Mouse (Mus musculus) activated CD4-positive, CD25-positive, alpha-beta regulatory T cell, adult 4 months (primary cell): Measurements from ENCODE around the gene Trim3. TPM values are rescaled to one million over a fixed set of nuclear protein-coding genes. Genes with fewer than 3 reads are reported as not detected.

Experiments used
- ATAC-seq: one replicate; pipeline ENCODE4 v1.8.0; 2017
- polyA plus RNA-seq, 2 experiments: library from polyadenylated mRNA; unstranded; fragments of 100-300 nt; shearing (Covaris generic); gene quantifications; one replicate each; pipeline ENCODE4 v1.2.1; 2017

The Trim3 gene
- polyA plus RNA-seq, 2 experiments from 2014 or later = 1.9 to 2.5 TPM

- no peak for ATAC-seq
Observed at GRCm38 (mm10) chr7:105556406-105556805, 77.0 kb downstream of the Trim3 start.

DNA sequence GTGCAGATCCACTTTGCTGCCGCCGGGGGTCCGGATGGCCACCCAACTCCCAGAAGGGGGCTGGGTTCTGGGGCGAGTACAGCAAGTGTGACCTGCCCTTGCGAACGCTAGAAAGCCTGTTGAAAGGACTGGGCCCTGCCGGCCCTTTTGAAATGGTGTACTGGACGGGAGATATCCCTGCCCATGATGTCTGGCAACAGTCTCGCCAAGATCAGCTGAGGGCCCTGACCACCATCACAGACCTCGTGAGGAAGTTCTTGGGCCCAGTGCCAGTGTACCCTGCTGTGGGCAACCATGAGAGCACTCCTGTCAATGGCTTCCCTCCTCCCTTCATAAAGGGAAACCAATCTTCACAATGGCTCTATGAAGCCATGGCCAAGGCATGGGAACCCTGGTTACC, 77.8 kb downstream of the Trim3 start:
- no peak for ATAC-seq

Other genes with a start within 250 kb of the Trim3 start
- 10 to 100 TPM; 14.6 to 15.8 TPM for gene Fam160a2, start 233.5 kb downstream of the Trim3 start, polyA plus RNA-seq
- gene Cnga4, start 229.0 kb downstream of the Trim3 start, polyA plus RNA-seq = not detected
- not detected for gene Cckbr, start 207.8 kb downstream of the Trim3 start, polyA plus RNA-seq
- not detected for gene Cavin3, start 151.3 kb downstream of the Trim3 start, polyA plus RNA-seq
- 10 to 100 TPM; 20.4 to 25.0 TPM for gene Smpd1, start 79.2 kb downstream of the Trim3 start, polyA plus RNA-seq
- 1 to 10 TPM; 3.5 to 4.2 TPM for gene Apbb1, start 51.9 kb downstream of the Trim3 start, polyA plus RNA-seq
- not detected for gene Hpx, start 33.4 kb downstream of the Trim3 start, polyA plus RNA-seq
- 100 to 1,000 TPM; 214 to 228 TPM for gene Timm10b, start 6.5 kb upstream of the Trim3 start, polyA plus RNA-seq
- gene Arfip2, start 6.8 kb upstream of the Trim3 start, polyA plus RNA-seq = 10 to 100 TPM; 12.4 to 13.6 TPM
- 1 to 10 TPM; 3.1 to 5.4 TPM for gene Gm45799, start 7.0 kb upstream of the Trim3 start, polyA plus RNA-seq
- 1 to 10 TPM in 1 of 2 experiments, under 1 TPM in 1; 0.98 to 1.1 TPM for gene Dnhd1, start 17.3 kb upstream of the Trim3 start, polyA plus RNA-seq
- 100 to 1,000 TPM; 131 to 173 TPM for gene Ilk, start 103.0 kb upstream of the Trim3 start, polyA plus RNA-seq
- 10 to 100 TPM; 15.3 to 15.8 TPM for gene Rrp8, start 103.8 kb upstream of the Trim3 start, polyA plus RNA-seq
- gene Taf10, start 110.8 kb upstream of the Trim3 start, polyA plus RNA-seq = 10 to 100 TPM; 11.5 to 16.1 TPM
- 100 to 1,000 TPM in 1 of 2 experiments, 10 to 100 TPM in 1; 86.2 to 106 TPM for gene Tpp1, start 118.7 kb upstream of the Trim3 start, polyA plus RNA-seq
- not detected for gene Dchs1, start 154.1 kb upstream of the Trim3 start, polyA plus RNA-seq
- gene Mrpl17, start 177.5 kb upstream of the Trim3 start, polyA plus RNA-seq = 100 to 1,000 TPM; 175 to 216 TPM